Mouse (Mus musculus): Measurements from ENCODE around the gene Cbfb.
"Not testable (repeated sequence)": the region's sequence is repeated elsewhere in the genome, so short reads cannot be mapped to it uniquely, and the experiment has no call there.

Gene Cbfb

GRCm38 (mm10) chr8:105182201-105182600 lies 11.7 kb downstream of the Cbfb start:
- DNase-seq (ENCODE audit: low spot score), result no peak

- DNase-seq (ENCODE audit: low spot score), result no peak
Measured at GRCm38 (mm10) chr8:105186467-105187005, 16.1 kb downstream of the Cbfb start.

DNA sequence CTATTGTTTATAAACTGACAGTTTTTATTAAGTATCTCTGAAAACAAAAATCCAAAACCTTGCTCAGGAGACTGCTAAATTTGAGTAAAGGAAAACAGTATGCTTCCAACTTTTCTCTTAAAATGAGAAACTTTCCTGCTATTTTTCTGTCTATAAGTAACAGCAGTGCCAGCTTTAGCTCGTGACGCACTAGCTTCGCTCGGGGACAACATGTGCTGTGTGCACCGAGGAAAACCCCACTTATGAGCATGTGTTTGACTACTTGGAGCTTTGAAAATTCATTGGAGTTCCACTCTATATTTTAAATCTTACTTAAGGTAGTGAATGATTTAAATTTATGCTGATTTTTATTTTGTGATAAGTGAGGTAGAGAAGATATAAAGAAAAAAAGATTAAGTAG lies 21.7 kb downstream of the Cbfb start:
- DNase-seq (ENCODE audit: low spot score), result no peak

GRCm38 (mm10) chr8:105205748-105206147 lies 35.3 kb downstream of the Cbfb start:
- DNase-seq (ENCODE audit: low spot score), result no peak

DNA sequence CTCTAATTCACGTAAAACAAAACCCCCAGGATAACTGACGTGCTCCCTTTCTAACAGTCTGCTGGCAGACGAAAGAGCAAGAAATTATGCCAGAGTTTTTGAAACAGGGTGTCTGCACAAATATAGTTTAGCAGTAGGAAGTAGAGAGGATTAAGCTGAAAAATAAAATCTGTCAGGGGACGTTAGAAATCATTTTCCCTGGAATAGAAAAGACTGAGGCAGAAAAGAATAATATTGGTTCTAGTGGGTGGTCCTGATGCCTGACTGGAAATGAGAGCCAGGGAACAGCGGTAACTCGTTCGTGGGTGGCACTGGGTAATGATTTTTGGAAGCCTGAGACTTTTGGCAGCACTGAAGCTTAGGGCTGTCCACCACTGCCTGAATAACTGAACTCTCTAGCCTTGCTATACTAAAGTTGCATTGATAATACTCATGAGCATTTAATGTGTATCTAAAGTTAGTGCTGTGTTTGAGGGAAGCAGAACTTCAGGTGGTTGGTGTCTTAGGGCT lies 36.3 kb downstream of the Cbfb start:
- no peak for DNase-seq (ENCODE audit: low spot score)

GRCm38 (mm10) chr8:105207675-105208273 lies 37.3 kb downstream of the Cbfb start:
- DNase-seq (ENCODE audit: low spot score), result no peak

DNA sequence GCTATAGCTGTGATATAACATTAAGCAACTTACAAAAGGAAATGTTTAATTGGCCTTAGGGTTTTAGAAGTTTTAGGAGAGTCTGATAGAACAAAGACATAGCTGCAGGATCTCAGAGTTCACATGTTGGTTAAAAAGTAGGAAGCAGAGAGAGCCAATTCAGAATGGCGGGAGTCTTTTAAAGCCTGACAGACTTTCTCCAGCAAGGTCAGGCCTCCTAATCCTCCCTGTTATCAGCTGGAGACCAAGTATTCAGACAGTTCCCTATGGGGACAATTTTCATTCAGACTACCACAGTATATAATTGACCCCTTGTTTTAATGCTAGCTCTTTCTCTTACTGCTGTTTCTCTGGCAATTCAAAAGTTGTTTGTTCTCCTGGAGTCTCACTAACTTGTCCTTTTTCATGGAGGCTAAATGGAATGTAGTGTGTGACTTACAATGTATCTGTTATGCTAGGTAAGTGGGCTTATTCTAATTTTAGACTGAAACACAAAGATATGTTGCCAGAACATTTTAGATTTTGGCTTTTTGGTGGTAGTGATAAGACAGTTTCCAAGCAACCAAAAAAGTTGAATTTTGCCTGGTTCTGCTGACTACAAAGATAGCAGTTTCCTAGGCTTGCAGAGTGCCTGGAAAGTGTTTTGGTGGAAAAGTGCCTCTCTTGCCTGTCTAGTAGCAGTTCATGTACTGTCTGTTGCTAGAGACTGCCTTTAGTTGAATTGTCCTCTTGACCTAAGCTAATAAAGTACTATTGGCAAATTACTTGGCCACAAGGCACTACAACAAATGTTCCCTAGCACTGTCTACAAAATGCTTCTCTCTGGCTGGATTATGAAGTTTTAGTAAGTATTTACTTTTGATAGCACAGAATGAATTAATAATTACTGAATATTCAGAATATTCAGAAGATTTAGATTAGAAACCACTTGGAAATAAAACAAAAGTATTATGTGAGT lies 39.0 kb downstream of the Cbfb start:
- no peak for DNase-seq (ENCODE audit: low spot score)

- no peak for DNase-seq (ENCODE audit: low spot score)
Measured at GRCm38 (mm10) chr8:105214104-105214503, 43.6 kb downstream of the Cbfb start.

GRCm38 (mm10) chr8:105217926-105218522 lies 47.5 kb downstream of the Cbfb start:
- no peak for DNase-seq (ENCODE audit: low spot score)

DNA sequence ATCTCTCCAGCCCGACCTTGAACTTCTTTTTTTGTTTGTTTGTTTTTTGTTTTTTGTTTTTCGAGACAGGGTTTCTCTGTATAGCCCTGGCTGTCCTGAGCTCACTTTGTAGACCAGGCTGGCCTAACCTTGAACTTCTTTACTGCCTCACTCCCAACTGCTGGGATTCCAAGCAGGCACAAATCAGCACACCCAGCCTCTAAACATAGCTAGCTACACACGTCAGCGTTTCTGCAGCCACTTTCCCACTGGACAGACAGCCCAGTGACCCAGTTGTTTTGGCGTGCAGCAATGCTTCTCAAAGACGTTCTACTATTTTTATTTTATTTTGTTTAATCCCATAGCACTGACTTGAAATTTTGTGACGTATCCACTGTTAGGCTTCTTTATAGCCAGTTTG lies 53.4 kb downstream of the Cbfb start:
- DNase-seq (ENCODE audit: low spot score), result no peak

GRCm38 (mm10) chr8:105224413-105225271 lies 54.2 kb downstream of the Cbfb start, which contains the start of gene D230025D16Rik:
Gene D230025D16Rik (plus strand): TSS chr8:105225145.
- peak; percentile 96 for DNase-seq (ENCODE audit: low spot score)

DNA sequence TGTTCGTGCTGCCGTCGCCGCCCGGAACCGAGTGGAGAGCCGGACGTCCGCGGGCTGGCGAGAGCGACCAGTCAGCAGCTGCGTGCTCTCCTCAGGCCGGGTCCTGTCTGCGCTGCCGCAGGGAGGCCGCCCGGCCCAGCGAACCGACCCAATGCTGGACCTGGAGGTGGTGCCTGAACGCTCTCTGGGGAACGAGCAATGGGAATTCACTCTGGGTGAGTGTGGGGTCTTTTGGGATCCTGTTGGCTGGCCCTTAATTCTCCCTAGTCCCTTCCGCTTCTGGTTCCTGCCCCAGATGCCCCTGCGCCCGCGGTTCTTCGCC lies 54.8 kb downstream of the Cbfb start:
- DNase-seq (ENCODE audit: low spot score), result no peak

- no peak for DNase-seq (ENCODE audit: low spot score)
Measured at GRCm38 (mm10) chr8:105225917-105226316, 55.4 kb downstream of the Cbfb start.

DNA sequence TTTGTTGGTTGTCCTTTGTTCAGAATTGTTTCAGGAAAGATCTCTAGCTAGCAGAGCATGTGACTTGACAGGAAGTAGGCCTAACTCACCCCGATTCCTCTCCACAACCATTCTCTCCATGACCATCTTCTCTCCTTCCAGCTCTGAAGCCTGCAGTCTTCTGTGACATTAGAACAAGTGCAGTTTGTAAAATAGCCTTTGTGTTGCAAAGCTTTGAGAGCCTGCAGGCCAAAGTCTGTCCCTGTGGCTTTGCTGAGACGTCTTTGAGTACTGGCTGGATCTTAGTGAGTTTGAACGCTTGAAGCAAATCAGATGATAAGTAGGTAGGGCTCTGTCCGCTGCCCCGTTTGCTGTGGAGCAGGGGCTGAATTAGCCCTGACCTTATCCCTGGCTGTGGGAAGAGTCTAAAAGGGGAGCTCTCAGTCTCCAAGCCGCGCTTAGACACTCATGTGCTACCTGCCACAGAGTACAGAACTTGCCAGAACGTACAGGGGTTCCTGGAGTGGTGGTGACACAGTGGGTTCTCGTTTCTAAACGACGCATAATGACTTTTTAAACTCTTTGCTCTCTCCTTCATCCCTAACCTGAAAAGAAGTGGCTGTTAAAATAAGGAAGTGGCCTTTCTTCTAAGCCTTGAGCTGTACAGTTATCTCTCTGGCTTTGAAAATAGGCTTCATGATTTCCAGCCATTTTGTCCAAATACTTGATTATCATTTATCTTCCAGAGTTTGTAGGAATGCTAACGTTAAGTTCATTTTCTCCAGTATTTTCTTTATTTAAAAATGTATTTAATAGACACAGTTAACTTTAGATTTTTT lies 61.2 kb downstream of the Cbfb start:
- DNase-seq (ENCODE audit: low spot score), result no peak

- not testable (repeated sequence) for DNase-seq (ENCODE audit: low spot score)
Measured at GRCm38 (mm10) chr8:105232321-105232693, 61.8 kb downstream of the Cbfb start.

GRCm38 (mm10) chr8:105233126-105233935 lies 62.9 kb downstream of the Cbfb start:
- no peak for DNase-seq (ENCODE audit: low spot score)

DNA sequence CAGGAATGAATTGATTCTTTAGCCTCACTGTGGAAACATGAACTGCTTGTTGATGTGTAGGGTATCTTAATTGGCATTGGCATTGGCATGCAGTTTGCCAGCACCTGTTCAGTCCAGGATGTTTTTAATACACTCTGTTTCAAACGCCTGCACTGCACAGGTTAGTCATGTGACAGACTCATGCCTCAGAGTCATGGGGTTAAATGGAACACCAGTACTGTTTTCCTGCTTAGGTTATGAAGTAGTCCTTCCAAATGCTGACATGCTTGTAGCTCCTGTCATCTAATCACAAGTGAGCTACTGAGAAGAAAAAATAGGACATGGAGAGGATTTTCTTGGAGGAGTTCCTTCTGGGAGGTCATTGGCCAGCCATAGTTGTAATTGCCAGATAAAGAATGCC lies 64.7 kb downstream of the Cbfb start:
- DNase-seq (ENCODE audit: low spot score), result no peak

- no peak for DNase-seq (ENCODE audit: low spot score)
Measured at GRCm38 (mm10) chr8:105237442-105238142, 67.1 kb downstream of the Cbfb start.

DNA sequence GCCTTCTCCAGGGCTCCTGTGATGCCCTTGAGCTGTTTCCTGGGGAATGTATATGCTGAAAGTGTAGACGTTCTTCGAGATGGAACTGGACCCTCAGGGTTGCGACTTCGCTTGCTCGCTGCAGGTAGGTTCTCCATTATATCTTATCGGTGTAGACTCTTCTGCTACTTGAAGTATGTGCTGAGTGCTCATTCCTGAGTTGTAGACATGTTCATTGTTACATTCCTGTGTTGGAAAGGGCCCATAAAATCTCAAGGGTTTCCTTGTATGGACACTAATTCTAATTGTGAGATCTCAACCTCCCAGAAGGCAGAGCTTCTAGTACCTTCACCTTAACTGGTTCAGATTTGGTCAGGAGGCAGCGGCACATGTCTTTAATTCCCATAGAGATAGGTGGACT lies 70.5 kb downstream of the Cbfb start:
- no peak for DNase-seq (ENCODE audit: low spot score)
